Mouse (Mus musculus) gastrocnemius, postnatal 14 days (tissue): ENCODE results near the gene Tmprss3. TPM values are rescaled to one million over a fixed set of nuclear protein-coding genes. Genes with fewer than 3 reads are reported as not detected.

Source experiments
- DNase-seq: peaks from one replicate; pipeline ENCODE4 v3.0.0; 2021; ENCODE audit warnings: mixed read lengths
- intact Hi-C: fragments of 180-260 bp; cut with DNase I; formaldehyde crosslinking; loops from one replicate; pipeline ENCODE4 v1.15.1; 2025; ENCODE audit warnings: low total_unique reads
- long read RNA-seq, 2 experiments: library from polyadenylated mRNA; stranded (forward); transcript quantifications; one replicate each; pipeline ENCODE4 v2.0.0; 2021
- total RNA-seq, 2 experiments: library from RNA; stranded (reverse); gene quantifications; 2 replicates each; pipeline ENCODE4 v1.2.3; 2021

The Tmprss3 gene
- total RNA-seq = not detected
- long read RNA-seq, experiment 1 = 0 reads
- long read RNA-seq, experiment 2 = 0 reads

GRCm38 (mm10) chr17:31198877-31199276, at the start of gene Tmprss3:
TSS of gene Tmprss3 (minus strand) at chr17:31198977.
- DNase-seq = no peak
- intact Hi-C loops = no loop called here

GRCm38 (mm10) chr17:31247144-31247543, 48.4 kb upstream of the Tmprss3 start:
- intact Hi-C loops = no loop called here
- no peak for DNase-seq

- DNase-seq = no peak
- intact Hi-C loops = no loop called here
Observed at GRCm38 (mm10) chr17:31245321-31245720, 46.5 kb upstream of the Tmprss3 start.

GRCm38 (mm10) chr17:31242764-31243163, 44.0 kb upstream of the Tmprss3 start:
- intact Hi-C loops = no loop called here
- no peak for DNase-seq

GRCm38 (mm10) chr17:31241156-31241555, 42.4 kb upstream of the Tmprss3 start:
- intact Hi-C loops = no loop called here
- no peak for DNase-seq

DNA sequence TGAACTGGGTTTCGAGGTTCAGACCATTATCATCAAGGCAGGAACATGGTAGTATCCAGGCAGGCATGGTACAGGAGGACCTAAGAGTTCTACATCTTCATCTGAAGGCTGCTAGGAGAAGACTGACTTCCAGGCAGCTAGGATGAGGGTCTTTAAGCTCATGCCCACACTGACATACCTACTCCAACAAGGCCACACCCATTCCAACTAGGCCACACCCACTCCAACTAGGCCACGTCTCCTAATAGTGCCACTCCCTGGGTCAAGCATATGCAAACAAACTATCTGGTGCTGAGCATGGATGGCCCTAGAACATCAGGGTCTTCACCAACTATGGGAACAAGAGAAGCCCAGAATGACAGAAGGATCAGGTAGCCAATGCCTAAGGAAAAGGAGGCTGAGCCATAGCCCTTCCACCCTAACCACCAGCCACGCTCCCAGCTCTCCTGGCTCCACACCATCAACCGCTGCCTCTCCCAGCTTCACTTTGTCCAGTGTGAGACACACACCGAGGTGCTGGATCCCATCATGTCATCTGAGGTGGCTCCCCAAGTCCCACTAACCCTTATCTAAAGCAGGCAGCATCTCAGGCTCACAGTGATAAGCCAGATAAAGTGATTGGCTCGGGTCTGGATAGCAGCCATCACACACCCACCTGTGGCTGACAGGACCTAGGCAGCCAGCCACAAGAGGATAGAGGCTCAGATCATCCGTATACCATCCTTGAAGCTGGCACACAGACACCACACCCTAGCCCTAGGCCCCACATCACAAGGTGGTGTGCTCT, 39.6 kb upstream of the Tmprss3 start:
- intact Hi-C loops = loop anchor here (5.0 kb wide), 1 partner anchor 96 kb away; the partner anchor contains the start of gene Tff2

GRCm38 (mm10) chr17:31235915-31236314, 37.1 kb upstream of the Tmprss3 start:
- intact Hi-C loops = loop anchor here (5.0 kb wide), 1 partner anchor 94 kb away; the partner anchor contains the start of gene Tff2
- DNase-seq = no peak

More for the DNA sequence above, 39.6 kb upstream of the Tmprss3 start:
- no peak for DNase-seq

GRCm38 (mm10) chr17:31232251-31233010, 33.7 kb upstream of the Tmprss3 start:
- intact Hi-C loops = no loop called here
- no peak for DNase-seq

DNA sequence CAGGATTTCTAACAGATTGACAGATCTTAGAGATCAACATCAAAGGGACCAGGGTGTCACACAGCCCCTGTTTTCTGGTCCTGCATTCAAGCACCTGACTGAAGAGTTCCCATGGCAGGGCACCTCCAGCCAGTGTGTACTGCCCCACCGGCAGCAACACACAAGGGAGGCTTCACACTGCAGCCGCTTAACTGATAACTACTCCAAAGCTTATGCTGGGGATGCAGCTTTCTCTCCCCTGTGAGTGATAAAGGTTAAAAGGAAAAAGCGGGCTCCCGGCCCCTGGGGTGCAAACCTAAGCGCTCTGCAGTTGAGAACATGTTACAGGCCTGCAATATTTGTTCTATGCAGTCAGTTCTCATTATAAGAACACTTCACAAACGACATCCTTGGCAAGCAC, 33.0 kb upstream of the Tmprss3 start:
- DNase-seq = no peak
- intact Hi-C loops = no loop called here

GRCm38 (mm10) chr17:31226931-31227330, 28.2 kb upstream of the Tmprss3 start:
- no peak for DNase-seq
- intact Hi-C loops = no loop called here

DNA sequence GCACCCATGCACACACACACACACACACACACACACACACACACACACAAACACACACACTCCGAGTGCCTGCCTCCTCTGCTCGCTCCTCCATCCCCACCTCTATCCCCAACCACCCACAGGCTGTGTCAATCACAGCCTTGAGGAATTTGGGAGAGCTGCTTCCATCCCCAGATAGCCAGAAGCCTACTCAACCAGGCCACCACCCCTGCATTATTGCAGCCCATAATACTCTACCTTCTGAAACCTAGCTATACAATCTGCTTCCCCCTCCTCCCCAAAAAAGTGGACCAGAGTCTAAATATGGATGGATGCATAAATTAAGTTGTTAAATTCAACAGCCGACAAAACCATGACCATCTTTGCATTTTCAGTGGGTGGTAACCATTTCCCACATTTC, 27.6 kb upstream of the Tmprss3 start:
- intact Hi-C loops = no loop called here
- DNase-seq = no peak

GRCm38 (mm10) chr17:31224591-31224990, 25.8 kb upstream of the Tmprss3 start:
- intact Hi-C loops = no loop called here
- no peak for DNase-seq

DNA sequence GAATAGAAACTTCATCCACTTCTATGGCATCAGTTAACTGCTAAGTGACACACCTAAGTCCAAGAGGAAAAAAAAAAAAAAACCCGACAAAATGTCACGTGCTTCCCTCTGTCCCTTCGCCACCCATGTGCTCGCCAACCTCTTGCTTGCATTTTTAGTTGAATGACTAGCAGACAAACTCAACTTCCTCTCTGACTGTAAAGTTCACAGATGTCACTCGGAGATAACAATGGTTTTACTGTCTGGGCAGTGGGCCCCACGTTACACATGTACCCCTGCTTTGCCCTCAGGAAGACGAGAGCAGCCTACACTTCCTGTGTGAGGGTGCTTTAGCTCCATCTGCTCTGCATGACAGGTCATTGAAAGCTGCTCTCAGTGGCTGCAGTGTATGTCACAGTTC, 25.1 kb upstream of the Tmprss3 start:
- intact Hi-C loops = no loop called here
- DNase-seq = no peak

DNA sequence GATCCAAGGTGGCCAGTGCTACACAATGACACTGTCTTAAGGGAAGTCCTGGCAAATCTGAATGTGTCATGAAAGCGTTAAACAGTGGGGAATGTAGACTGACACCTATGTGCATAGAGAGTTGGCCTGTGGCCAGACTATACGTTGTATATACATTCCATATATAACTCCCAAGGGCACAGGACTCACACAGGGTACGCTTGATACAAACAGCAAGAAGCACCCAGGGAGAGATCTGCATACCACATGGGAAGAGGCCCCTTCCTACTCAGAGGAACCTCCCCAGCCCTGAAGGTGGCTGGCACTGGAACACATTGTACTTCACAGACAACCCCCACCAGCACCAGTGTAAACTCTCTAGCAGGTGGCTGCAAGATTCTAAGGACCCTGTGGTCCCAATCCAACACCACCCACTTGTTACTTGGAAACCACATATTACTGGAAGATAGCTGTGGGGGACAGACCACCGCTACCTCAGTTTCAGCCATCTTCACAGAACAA, 24.1 kb upstream of the Tmprss3 start:
- DNase-seq = no peak
- intact Hi-C loops = no loop called here

- no peak for DNase-seq
- intact Hi-C loops = no loop called here
Observed at GRCm38 (mm10) chr17:31216068-31216955, 17.5 kb upstream of the Tmprss3 start.

DNA sequence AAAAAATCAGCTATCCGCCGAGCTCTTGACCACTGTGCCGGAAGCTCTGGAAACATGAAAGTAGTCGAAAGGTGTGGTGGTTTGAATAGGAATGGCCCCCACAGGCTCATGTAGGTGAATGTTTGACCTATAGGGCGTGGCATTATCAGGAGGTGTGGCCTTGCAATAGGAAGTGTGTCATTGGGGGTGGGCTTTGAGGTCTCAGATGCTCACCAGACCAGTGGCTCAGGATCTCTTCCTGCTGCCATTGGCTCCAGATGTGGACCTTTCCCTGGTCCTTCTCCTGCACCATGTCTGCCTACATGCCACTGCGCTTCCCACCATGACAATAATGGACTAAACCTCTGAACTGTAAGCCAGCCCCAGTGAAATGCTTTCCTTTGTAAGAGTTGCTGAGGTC, 13.1 kb upstream of the Tmprss3 start:
- no peak for DNase-seq
- intact Hi-C loops = no loop called here

DNA sequence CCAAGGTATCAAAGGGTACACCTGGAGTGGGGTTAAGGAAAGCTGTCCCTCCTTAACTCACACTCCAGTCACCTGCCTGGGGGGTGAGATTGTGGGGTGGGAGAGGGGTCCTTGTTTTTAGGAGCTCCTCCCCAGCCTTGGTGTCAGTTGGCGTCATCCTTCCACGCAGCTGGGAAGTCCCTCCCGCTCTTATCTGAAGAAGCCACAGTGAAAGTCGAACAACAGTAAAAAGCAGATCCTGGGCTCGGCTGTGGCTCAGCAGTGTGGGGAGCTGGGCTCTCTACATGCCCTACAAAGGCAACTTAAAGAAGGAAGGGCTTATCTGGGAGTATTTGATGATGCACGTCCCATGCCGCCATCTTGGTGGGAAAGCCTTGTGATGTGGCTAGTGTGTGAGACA, 11.5 kb upstream of the Tmprss3 start:
- DNase-seq = no peak
- intact Hi-C loops = no loop called here

DNA sequence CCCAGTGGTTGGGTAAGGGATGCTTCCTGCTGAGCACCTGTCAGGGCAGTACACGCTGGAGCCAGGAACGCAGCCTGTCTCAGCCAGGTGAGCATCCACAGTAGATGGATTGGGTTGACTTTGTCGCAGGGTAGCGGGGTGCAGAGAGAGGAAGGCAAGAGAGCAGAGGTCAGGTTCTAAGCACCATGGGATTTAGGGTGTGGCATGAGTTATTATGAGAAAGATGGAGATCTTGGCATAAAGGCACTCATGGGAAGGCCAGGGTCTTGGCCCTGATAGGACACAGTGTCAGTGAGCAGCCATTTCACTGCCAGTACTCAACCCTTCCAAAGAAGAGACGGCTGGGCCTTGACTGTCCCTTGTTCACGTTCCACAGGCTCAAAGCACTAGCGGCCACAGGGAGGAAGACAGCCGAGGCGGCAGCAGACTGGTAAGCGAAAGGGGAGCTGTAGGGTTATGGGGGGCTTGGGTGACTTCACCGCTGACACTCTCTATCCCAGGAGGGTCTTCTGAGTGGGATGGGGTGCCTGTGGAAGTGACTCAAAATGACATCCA, 10.7 kb upstream of the Tmprss3 start:
- intact Hi-C loops = no loop called here
- DNase-seq = no peak

DNA sequence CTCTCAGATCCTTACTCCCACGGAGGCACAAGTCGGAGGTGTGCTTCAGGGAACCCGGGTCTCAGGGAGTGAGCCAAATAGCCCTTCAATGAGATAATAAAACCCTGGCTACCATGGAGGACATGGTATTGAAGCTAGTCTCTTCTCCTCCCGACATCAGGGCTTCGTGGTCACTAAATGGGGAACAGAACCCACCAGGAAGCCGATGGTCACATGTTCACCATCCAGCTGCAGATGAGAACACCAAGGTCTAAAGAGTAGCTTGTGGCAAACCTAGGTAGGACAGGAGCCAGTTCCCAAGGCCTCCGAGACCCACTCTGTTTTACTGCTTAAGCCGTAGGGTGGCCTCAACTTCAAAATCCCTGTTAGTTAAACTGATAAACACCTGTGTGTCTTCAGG, 9.9 kb upstream of the Tmprss3 start:
- no peak for DNase-seq
- intact Hi-C loops = no loop called here
